Mouse (Mus musculus) forelimb bud, embryonic 11.5 days (tissue): Measurements from ENCODE around the gene Bdh1.

Source experiments
- DNase-seq: peaks from one replicate; pipeline ENCODE4 v3.0.0-alpha.2; 2012; ENCODE audit warnings: low read depth, low spot score

Gene Bdh1

GRCm38 (mm10) chr16:31500969-31501750 is 79.1 kb downstream of the Bdh1 start:
- DNase-seq = peak; percentile 83

- DNase-seq = no peak
Measured at GRCm38 (mm10) chr16:31501751-31502365, 79.8 kb downstream of the Bdh1 start.

- no peak for DNase-seq
Measured at GRCm38 (mm10) chr16:31506665-31507456, 84.8 kb downstream of the Bdh1 start.

GRCm38 (mm10) chr16:31507457-31507755 is 85.3 kb downstream of the Bdh1 start:
- DNase-seq = no peak

- DNase-seq = peak; percentile 61
Measured at GRCm38 (mm10) chr16:31507794-31508526, 85.9 kb downstream of the Bdh1 start.
